Mouse (Mus musculus): ENCODE results near the gene Mtr.

DNA sequence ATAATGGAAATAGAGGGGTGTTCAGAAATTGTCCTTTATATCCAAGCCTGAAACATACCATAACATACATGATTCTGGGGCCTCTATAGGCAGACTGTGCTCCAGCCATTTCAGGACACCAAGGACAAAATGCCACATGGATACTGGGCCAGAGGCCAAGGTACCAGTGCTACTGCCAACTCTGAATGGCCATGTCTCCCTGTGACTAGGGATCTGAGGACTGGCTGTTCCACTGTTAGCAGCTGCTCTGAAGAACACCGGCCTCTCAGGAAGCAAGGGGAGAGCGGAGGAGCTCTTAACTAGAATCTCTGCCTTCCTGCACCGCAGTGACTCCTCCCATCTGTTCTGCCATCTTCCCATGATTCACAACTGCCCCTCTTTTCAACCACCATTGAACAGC lies 61.9 kb downstream of the Mtr start:
- TF ChIP-seq CTCF (IDR thresholded peaks at IDR 0.05; ENCODE audit: low read depth, low read length) (no peak), POLR2AphosphoS5 (IDR thresholded peaks at IDR 0.05; ENCODE audit: insufficient replicate concordance, low read depth, low read length) (no peak)
